Mouse (Mus musculus): ENCODE measurements around the gene Slc38a3. TPM values are rescaled to one million over a fixed set of nuclear protein-coding genes. Genes with fewer than 3 reads are reported as not detected.
A peak's percentile ranks its signal among the peaks of the same experiment; 100 is the strongest.

Slc38a3 gene
- polyA plus RNA-seq, 1 experiment from 2014 or later: 31.8 TPM

DNA sequence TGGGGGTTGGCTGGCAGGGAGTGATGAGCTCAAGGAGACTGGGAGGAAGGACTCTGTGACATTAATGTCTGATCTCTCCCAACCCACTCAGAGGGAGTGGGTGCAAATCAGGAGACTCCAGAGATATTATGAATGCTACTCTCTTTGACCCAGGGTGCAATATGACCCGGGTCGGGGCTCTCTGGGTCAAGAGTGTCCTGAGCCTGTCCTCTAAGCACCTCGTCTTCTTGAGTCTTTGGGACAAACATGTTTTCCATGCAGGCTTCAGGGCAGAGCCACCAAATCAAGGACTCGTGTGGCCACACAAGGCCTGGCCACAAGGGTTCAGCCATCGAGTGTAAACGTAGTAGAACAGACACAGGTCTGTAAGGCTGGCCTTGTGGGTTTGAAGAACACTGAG is 11.2 kb downstream of the Slc38a3 start:
- Histone ChIP-seq H3K4me3 (no peak overlapping the region), H3K9ac (no peak overlapping the region), H3K9me3 (no peaks in the 10 kb centered on the region), H3K4me2 (no peak overlapping the region), H3K27ac (no peak overlapping the region), H3K27me3 (replicated peaks) (no peaks in the 10 kb centered on the region), H3K4me1 (peaks cover 4% of the 10 kb centered on the region; the same call in 1 of the 2 replicates), H3K36me3 (replicated peaks) (no peaks in the 10 kb centered on the region)
- WGBS: 90% methylated on average over 6 of the region's 6 CpGs
- ATAC-seq (replicated peaks): no peak

DNA sequence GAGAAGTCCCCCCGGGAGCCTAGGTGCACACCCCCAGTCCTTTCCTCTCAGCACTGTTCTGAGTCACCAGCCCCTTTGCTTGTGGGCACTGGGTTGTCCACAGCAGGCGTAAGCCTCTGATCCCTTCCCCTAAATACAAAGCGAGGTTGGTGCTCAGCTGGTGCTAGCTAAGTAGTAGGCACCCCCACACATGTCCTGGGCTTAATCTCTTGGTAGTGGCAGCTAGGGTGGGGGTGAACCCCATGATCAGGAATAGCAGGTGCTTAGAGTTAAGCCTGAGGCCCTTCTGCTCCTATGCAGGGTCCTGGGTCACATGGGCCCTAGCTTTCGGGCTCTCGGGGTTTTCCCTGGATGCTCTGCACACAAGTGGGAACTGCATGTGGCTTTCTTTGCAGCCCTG is 12.2 kb downstream of the Slc38a3 start:
- WGBS: 82% methylated on average over 5 of the region's 5 CpGs
- ATAC-seq (replicated peaks): no peak
- no peaks in the 10 kb centered on the region for H3K9me3 ChIP-seq
- no peaks in the 10 kb centered on the region for H3K27me3 ChIP-seq (replicated peaks)
- no peak overlapping the region for H3K9ac ChIP-seq
- peaks cover 3% of the 10 kb centered on the region; the same call in 1 of the 2 replicates for H3K4me1 ChIP-seq
- H3K4me3 ChIP-seq: no peak overlapping the region
- H3K27ac ChIP-seq: no peak overlapping the region
- H3K4me2 ChIP-seq: no peak overlapping the region
- H3K36me3 ChIP-seq (replicated peaks): no peaks in the 10 kb centered on the region

GRCm38 (mm10) chr9:107654585-107654984 is 14.7 kb downstream of the Slc38a3 start:
- no peak for ATAC-seq (replicated peaks)
- peaks cover 19% of the 10 kb centered on the region for H3K4me1 ChIP-seq
- H3K27ac ChIP-seq: no peak overlapping the region
- H3K36me3 ChIP-seq (replicated peaks): no peaks in the 10 kb centered on the region
- no peaks in the 10 kb centered on the region for H3K9me3 ChIP-seq
- no peak overlapping the region for H3K4me3 ChIP-seq
- no peak overlapping the region for H3K4me2 ChIP-seq
- H3K27me3 ChIP-seq (replicated peaks): no peaks in the 10 kb centered on the region
- H3K9ac ChIP-seq: no peak overlapping the region
- 84% methylated on average over 4 of the region's 4 CpGs for WGBS

GRCm38 (mm10) chr9:107653474-107653873 is 15.9 kb downstream of the Slc38a3 start:
- WGBS: 94% methylated on average over 2 of the region's 2 CpGs
- Histone ChIP-seq H3K9ac (no peak overlapping the region), H3K27me3 (replicated peaks) (no peaks in the 10 kb centered on the region), H3K9me3 (no peaks in the 10 kb centered on the region), H3K4me3 (no peak overlapping the region), H3K27ac (no peak overlapping the region), H3K4me1 (peaks cover 19% of the 10 kb centered on the region), H3K4me2 (no peak overlapping the region), H3K36me3 (replicated peaks) (no peaks in the 10 kb centered on the region)
- ATAC-seq (replicated peaks): no peak

- Histone ChIP-seq H3K36me3 (replicated peaks) (no peaks in the 10 kb centered on the region), H3K27ac (peak overlapping the region; percentile 57), H3K27me3 (replicated peaks) (no peaks in the 10 kb centered on the region), H3K9me3 (no peaks in the 10 kb centered on the region), H3K4me2 (no peak overlapping the region), H3K4me3 (no peak overlapping the region), H3K9ac (no peak overlapping the region), H3K4me1 (peaks cover 16% of the 10 kb centered on the region)
- ATAC-seq (replicated peaks): peak; percentile 77
- 17% methylated on average over 12 of the region's 12 CpGs for WGBS
These were observed 18.4 kb downstream of the Slc38a3 start for GRCm38 (mm10) chr9:107650708-107651481.

- Histone ChIP-seq H3K27ac (peak overlapping the region; percentile 57), H3K4me1 (peaks cover 19% of the 10 kb centered on the region), H3K36me3 (replicated peaks) (no peaks in the 10 kb centered on the region), H3K4me2 (no peak overlapping the region), H3K9me3 (no peaks in the 10 kb centered on the region), H3K27me3 (replicated peaks) (no peaks in the 10 kb centered on the region), H3K9ac (no peak overlapping the region), H3K4me3 (no peak overlapping the region)
- ATAC-seq (replicated peaks): no peak
- 64% methylated on average over 7 of the region's 7 CpGs for WGBS
These were observed 19.1 kb downstream of the Slc38a3 start for GRCm38 (mm10) chr9:107650225-107650624.

DNA sequence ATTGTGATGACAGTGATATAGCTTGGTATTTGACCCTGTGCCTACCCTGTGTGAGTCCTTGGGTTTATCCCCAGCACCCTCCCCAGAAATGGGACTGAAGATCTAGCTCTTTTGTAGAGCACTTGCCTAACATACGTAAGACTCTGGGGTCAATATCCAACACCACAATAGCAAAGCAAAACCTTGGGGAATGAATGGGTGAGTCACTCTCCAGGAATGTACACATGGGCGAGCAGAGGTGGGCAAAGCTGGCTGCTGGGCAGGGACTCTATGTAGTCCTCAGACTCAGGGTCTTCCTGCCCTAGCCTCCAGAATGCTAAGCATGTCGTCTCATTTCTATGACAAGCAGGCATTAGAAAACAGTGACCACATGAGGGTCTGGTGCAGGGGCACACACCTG is 20.6 kb downstream of the Slc38a3 start:
- no peak overlapping the region for H3K4me2 ChIP-seq
- H3K9me3 ChIP-seq: no peaks in the 10 kb centered on the region
- peaks cover 31% of the 10 kb centered on the region for H3K4me1 ChIP-seq
- no peak overlapping the region for H3K4me3 ChIP-seq
- no peaks in the 10 kb centered on the region for H3K36me3 ChIP-seq (replicated peaks)
- ATAC-seq (replicated peaks): no peak
- H3K27ac ChIP-seq: no peak overlapping the region
- no peak overlapping the region for H3K9ac ChIP-seq
- 83% methylated on average over 3 of the region's 3 CpGs for WGBS
- no peaks in the 10 kb centered on the region for H3K27me3 ChIP-seq (replicated peaks)

DNA sequence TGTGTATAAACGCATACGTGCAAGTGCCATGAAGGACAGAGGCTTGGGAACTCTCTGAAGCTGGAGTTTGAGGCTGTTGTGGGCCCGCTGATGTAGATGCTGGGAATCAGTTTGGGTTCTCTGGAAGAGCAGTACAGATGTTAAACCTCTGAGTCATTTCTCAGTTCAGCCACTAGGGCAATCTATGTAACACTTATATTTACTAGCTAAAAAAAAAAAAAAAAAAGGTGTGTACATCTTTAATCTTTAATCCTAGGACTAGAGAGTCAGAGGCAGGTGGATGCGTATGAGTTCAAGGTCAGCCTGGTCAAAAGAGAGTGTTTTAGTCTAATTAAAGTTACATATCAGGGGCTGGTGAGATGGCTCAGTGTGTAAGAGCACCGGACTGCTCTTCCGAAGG is 22.4 kb downstream of the Slc38a3 start:
- no peak overlapping the region for H3K9ac ChIP-seq
- no peak overlapping the region for H3K4me3 ChIP-seq
- ATAC-seq (replicated peaks): no peak
- H3K27ac ChIP-seq: no peak overlapping the region
- no peaks in the 10 kb centered on the region for H3K9me3 ChIP-seq
- H3K36me3 ChIP-seq (replicated peaks): no peaks in the 10 kb centered on the region
- H3K4me1 ChIP-seq: peaks cover 31% of the 10 kb centered on the region
- H3K4me2 ChIP-seq: no peak overlapping the region
- H3K27me3 ChIP-seq (replicated peaks): no peaks in the 10 kb centered on the region
- WGBS: 82% methylated on average over 6 of the region's 6 CpGs

DNA sequence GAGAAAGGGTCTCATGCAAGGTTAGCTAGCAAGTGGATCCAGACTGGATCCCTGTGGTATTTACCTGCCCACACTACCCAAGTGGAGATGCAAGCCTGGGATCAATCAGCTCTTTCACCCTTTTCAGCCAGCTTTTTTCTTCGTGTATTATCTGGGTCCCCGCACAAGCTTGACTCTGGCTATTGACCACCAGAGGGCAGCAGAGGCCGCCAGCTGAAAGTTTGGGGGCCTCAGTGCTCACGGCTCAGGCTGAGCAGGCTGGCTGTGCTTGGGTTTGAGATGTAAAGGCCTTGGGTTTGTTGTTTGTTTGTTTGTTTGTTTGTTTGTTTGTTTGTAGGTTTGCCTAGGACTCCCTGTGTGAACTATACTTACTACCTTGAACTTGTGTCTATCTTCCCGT is 23.8 kb downstream of the Slc38a3 start:
- WGBS: 10% methylated on average over 5 of the region's 5 CpGs
- no peaks in the 10 kb centered on the region for H3K36me3 ChIP-seq (replicated peaks)

GRCm38 (mm10) chr9:107645153-107645510 is 24.2 kb downstream of the Slc38a3 start:
- no peaks in the 10 kb centered on the region for H3K9me3 ChIP-seq
- peak overlapping the region; percentile 37; the same call in 1 of the 2 replicates for H3K4me3 ChIP-seq
- peak overlapping the region; percentile 63 for H3K4me2 ChIP-seq
- H3K4me1 ChIP-seq: peaks cover 18% of the 10 kb centered on the region
- peak overlapping the region; percentile 35; the same call in 1 of the 2 replicates for H3K9ac ChIP-seq
- peak; percentile 9; the same call in 1 of the 2 replicates for ATAC-seq (replicated peaks)
- H3K36me3 ChIP-seq (replicated peaks): no peaks in the 10 kb centered on the region
- no peak overlapping the region for H3K27ac ChIP-seq
- 51% methylated on average over 7 of the region's 7 CpGs for WGBS
- no peaks in the 10 kb centered on the region for H3K27me3 ChIP-seq (replicated peaks)

More for the DNA sequence above, 23.8 kb downstream of the Slc38a3 start:
- Histone ChIP-seq H3K27ac (no peak overlapping the region), H3K4me1 (peaks cover 22% of the 10 kb centered on the region), H3K9ac (0 out of 2 replicates have a peak overlapping the region, but pooled peaks have one; percentile 19), H3K27me3 (replicated peaks) (no peaks in the 10 kb centered on the region), H3K4me3 (no peak overlapping the region), H3K9me3 (no peaks in the 10 kb centered on the region), H3K4me2 (no peak overlapping the region)
- peak; percentile 57 for ATAC-seq (replicated peaks)

GRCm38 (mm10) chr9:107644495-107645152 is 24.7 kb downstream of the Slc38a3 start:
- Histone ChIP-seq H3K4me2 (peak overlapping the region; percentile 63), H3K9ac (peak overlapping the region; percentile 35), H3K4me3 (peak overlapping the region; percentile 37), H3K36me3 (replicated peaks) (no peaks in the 10 kb centered on the region), H3K9me3 (no peaks in the 10 kb centered on the region), H3K27me3 (replicated peaks) (no peaks in the 10 kb centered on the region), H3K27ac (peak overlapping the region; percentile 54; the same call in 1 of the 2 replicates), H3K4me1 (peaks cover 16% of the 10 kb centered on the region)
- 3% methylated on average over 35 of the region's 35 CpGs for WGBS
- ATAC-seq (replicated peaks): peak; percentile 81

DNA sequence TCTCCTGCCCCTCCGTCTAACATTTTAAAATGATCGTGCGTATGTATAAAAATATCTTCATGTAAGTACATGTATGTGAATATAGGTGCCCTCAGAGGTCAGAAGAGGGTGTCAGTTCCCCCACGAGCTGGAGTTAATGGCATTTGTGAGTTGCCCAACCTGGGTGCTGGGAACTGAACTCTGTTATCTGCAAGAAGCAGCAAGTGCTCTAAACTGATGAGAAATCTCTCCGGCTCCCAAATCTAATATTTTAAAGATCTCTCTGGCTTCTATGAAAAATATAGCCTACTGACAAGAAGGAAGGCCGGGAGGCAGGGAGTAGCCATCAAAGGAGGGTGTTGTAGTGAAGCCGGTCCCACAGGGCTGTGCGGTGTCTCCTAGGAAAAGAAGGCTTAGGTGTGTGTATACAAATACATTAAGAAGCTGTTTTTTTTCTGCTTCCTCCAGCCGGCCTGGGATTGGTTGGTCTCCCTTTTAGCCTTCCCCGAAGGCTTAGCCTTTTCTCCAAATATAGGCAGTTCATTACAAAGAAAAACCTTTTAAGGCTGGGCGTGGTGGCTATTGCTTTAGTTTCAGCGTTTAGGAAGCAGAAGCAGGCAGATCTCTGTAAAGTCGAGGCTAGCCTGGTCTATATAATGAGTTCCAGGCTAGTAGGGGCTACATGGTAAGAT is 25.7 kb downstream of the Slc38a3 start:
- H3K4me2 ChIP-seq: peak overlapping the region; percentile 63
- no peaks in the 10 kb centered on the region for H3K27me3 ChIP-seq (replicated peaks)
- WGBS: 93% methylated on average over 13 of the region's 13 CpGs
- H3K9ac ChIP-seq: no peak overlapping the region
- ATAC-seq (replicated peaks): no peak
- no peaks in the 10 kb centered on the region for H3K9me3 ChIP-seq
- peaks cover 16% of the 10 kb centered on the region for H3K4me1 ChIP-seq
- H3K4me3 ChIP-seq: no peak overlapping the region
- no peak overlapping the region for H3K27ac ChIP-seq
- H3K36me3 ChIP-seq (replicated peaks): no peaks in the 10 kb centered on the region

All from midbrain, embryonic 15.5 days (tissue).